Mouse (Mus musculus): ENCODE measurements around the gene Orc2. TPM values are rescaled to one million over a fixed set of nuclear protein-coding genes. Genes with fewer than 3 reads are reported as not detected.
A peak's percentile ranks its signal among the peaks of the same experiment; 100 is the strongest.

Orc2 gene
- total RNA-seq (2014; fragmentation: Nextera tagmentation) = 99.0 and 116 TPM in 2 replicates
- total RNA-seq (2017) = 104 and 146 TPM in 2 replicates
- polyA plus RNA-seq (2012) = 29.2 and 30.0 TPM in 2 replicates

- TF ChIP-seq GATA1 (IDR thresholded peaks at IDR 0.05; ENCODE audit: borderline replicate concordance, low read length) (no peak), TAL1 (conservative IDR thresholded peaks at IDR 0.05; ENCODE audit: low read depth, low read length) (no peak), GATA2 (IDR thresholded peaks at IDR 0.05; ENCODE audit: borderline replicate concordance, low read depth, low read length) (no peak), POLR2AphosphoS5 (IDR thresholded peaks at IDR 0.05; ENCODE audit: insufficient replicate concordance, low read depth, low read length) (no peak), CTCF (IDR thresholded peaks at IDR 0.05; ENCODE audit: low read depth, low read length) (no peak)
- Histone ChIP-seq H3K4me3 (ENCODE audit: low read depth, low read length) (peak within 1 kb of the TSS; percentile 86), H3K27me3 (ENCODE audit: insufficient read depth, low read length) (no peaks in the 10 kb centered on the region), H3K9me3 (replicated peaks) (peaks cover 40% of the 10 kb centered on the region), H3K36me3 (replicated peaks) (peaks cover 29% of the 10 kb centered on the region), H3K4me1 (ENCODE audit: insufficient read depth, low read depth, low read length) (peaks cover 20% of the 10 kb centered on the region)
- DNase-seq (ENCODE audit: low spot score) (peak; percentile 98), ATAC-seq (ENCODE audit: extremely low read depth, insufficient number of reproducible peaks, low FRiP score, poor library complexity, severe bottlenecking) (peak; percentile 90)
These were observed at the start of gene Orc2 for GRCm38 (mm10) chr1:58504577-58505254. Gene Orc2 (minus strand): TSS chr1:58505109.

DNA sequence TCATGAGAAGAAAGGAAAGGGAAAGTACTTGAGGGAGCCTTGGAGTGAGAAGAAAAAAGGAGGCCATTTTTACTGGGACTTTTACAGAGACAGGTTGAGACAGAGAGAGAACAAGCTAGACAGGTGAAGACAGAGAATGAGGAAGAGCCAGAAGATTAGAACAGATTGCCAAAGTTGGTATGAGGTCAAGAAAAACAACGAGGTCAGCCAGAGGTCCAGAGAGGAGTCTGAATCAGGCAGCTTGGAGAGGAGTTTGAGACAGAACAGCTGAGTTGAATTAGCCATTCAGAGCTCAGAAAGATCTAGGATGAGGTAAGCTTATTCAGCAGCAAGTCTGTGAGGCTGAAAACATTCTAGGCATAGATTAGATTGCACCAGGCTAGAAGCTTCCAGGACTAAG lies 36.5 kb upstream of the Orc2 start:
- no peaks in the 10 kb centered on the region for H3K9me3 ChIP-seq (replicated peaks)
- TF ChIP-seq TAL1 (conservative IDR thresholded peaks at IDR 0.05; ENCODE audit: low read depth, low read length) (no peak), GATA1 (IDR thresholded peaks at IDR 0.05; ENCODE audit: borderline replicate concordance, low read length) (no peak), POLR2AphosphoS5 (IDR thresholded peaks at IDR 0.05; ENCODE audit: insufficient replicate concordance, low read depth, low read length) (no peak), CTCF (IDR thresholded peaks at IDR 0.05; ENCODE audit: low read depth, low read length) (no peak), GATA2 (IDR thresholded peaks at IDR 0.05; ENCODE audit: borderline replicate concordance, low read depth, low read length) (no peak)
- no peak for ATAC-seq (ENCODE audit: extremely low read depth, insufficient number of reproducible peaks, low FRiP score, poor library complexity, severe bottlenecking)
- no peaks in the 10 kb centered on the region for H3K4me1 ChIP-seq (ENCODE audit: insufficient read depth, low read depth, low read length)
- no peak for DNase-seq (ENCODE audit: low spot score)
- no peak overlapping the region for H3K4me3 ChIP-seq (ENCODE audit: low read depth, low read length)
- H3K36me3 ChIP-seq (replicated peaks) = peaks cover 83% of the 10 kb centered on the region
- no peaks in the 10 kb centered on the region for H3K27me3 ChIP-seq (ENCODE audit: insufficient read depth, low read length)

- ATAC-seq (ENCODE audit: extremely low read depth, insufficient number of reproducible peaks, low FRiP score, poor library complexity, severe bottlenecking) = no peak
- DNase-seq (ENCODE audit: low spot score) = no peak
- Histone ChIP-seq H3K4me1 (ENCODE audit: insufficient read depth, low read depth, low read length) (peaks cover 17% of the 10 kb centered on the region), H3K4me3 (ENCODE audit: low read depth, low read length) (no peak overlapping the region), H3K36me3 (replicated peaks) (peaks cover 19% of the 10 kb centered on the region), H3K9me3 (replicated peaks) (peaks cover 62% of the 10 kb centered on the region), H3K27me3 (ENCODE audit: insufficient read depth, low read length) (no peaks in the 10 kb centered on the region)
- TF ChIP-seq TAL1 (conservative IDR thresholded peaks at IDR 0.05; ENCODE audit: low read depth, low read length) = no peak
- no peak for TF ChIP-seq GATA1 (IDR thresholded peaks at IDR 0.05; ENCODE audit: borderline replicate concordance, low read length)
- no peak for TF ChIP-seq GATA2 (IDR thresholded peaks at IDR 0.05; ENCODE audit: borderline replicate concordance, low read depth, low read length)
- no peak for TF ChIP-seq POLR2AphosphoS5 (IDR thresholded peaks at IDR 0.05; ENCODE audit: insufficient replicate concordance, low read depth, low read length)
- TF ChIP-seq CTCF (IDR thresholded peaks at IDR 0.05; ENCODE audit: low read depth, low read length) = no peak
These were observed 2.3 kb upstream of the Orc2 start for GRCm38 (mm10) chr1:58507249-58507648.

DNA sequence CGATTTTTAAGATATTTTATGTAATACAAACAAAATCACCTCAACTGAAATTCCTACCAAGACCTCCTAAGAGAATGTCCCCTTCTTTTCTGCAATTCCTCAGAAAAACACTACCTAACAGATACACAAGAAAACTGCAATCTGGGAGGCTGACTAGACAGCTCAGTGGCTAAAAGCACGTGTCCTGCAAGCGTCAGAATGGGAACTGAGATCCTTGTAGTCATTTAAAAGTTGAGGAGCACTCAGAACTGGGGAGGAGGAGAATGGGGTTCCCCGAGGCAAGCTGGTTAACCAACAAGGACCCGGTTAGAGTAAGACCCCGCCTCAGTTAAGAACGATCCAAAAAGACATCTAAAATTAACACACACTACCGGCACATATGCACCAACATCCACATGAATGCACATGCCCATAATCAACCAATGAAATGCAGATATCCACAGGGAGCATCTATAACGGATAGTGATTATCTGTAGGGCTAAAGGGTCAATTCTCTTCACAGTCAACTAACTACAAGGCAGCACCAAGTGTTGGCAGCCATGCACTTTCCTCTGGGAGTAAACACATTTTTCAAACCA lies 1.0 kb downstream of the Orc2 start:
- DNase-seq (ENCODE audit: low spot score) (peak; percentile 28), ATAC-seq (ENCODE audit: extremely low read depth, insufficient number of reproducible peaks, low FRiP score, poor library complexity, severe bottlenecking) (no peak)
- TF ChIP-seq POLR2AphosphoS5 (IDR thresholded peaks at IDR 0.05; ENCODE audit: insufficient replicate concordance, low read depth, low read length) (no peak), CTCF (IDR thresholded peaks at IDR 0.05; ENCODE audit: low read depth, low read length) (no peak), GATA2 (IDR thresholded peaks at IDR 0.05; ENCODE audit: borderline replicate concordance, low read depth, low read length) (no peak), GATA1 (IDR thresholded peaks at IDR 0.05; ENCODE audit: borderline replicate concordance, low read length) (no peak), TAL1 (conservative IDR thresholded peaks at IDR 0.05; ENCODE audit: low read depth, low read length) (no peak)
- Histone ChIP-seq H3K9me3 (replicated peaks) (peaks cover 33% of the 10 kb centered on the region), H3K36me3 (replicated peaks) (peaks cover 34% of the 10 kb centered on the region), H3K27me3 (ENCODE audit: insufficient read depth, low read length) (no peaks in the 10 kb centered on the region), H3K4me1 (ENCODE audit: insufficient read depth, low read depth, low read length) (peaks cover 20% of the 10 kb centered on the region), H3K4me3 (ENCODE audit: low read depth, low read length) (peak overlapping the region; percentile 86)

- no peaks in the 10 kb centered on the region for H3K27me3 ChIP-seq (ENCODE audit: insufficient read depth, low read length)
- TF ChIP-seq GATA1 (IDR thresholded peaks at IDR 0.05; ENCODE audit: borderline replicate concordance, low read length) (no peak), POLR2AphosphoS5 (IDR thresholded peaks at IDR 0.05; ENCODE audit: insufficient replicate concordance, low read depth, low read length) (no peak), TAL1 (conservative IDR thresholded peaks at IDR 0.05; ENCODE audit: low read depth, low read length) (no peak), CTCF (IDR thresholded peaks at IDR 0.05; ENCODE audit: low read depth, low read length) (no peak)
- H3K36me3 ChIP-seq (replicated peaks) = peaks cover 39% of the 10 kb centered on the region
- peak overlapping the region; percentile 86; the same call in 1 of the 2 replicates for H3K4me3 ChIP-seq (ENCODE audit: low read depth, low read length)
- H3K4me1 ChIP-seq (ENCODE audit: insufficient read depth, low read depth, low read length) = peaks cover 20% of the 10 kb centered on the region
- DNase-seq (ENCODE audit: low spot score) (no peak), ATAC-seq (ENCODE audit: extremely low read depth, insufficient number of reproducible peaks, low FRiP score, poor library complexity, severe bottlenecking) (no peak)
- H3K9me3 ChIP-seq (replicated peaks) = peaks cover 26% of the 10 kb centered on the region
These were observed 1.8 kb downstream of the Orc2 start for GRCm38 (mm10) chr1:58503134-58503533.

- ATAC-seq (ENCODE audit: extremely low read depth, insufficient number of reproducible peaks, low FRiP score, poor library complexity, severe bottlenecking) (no peak), DNase-seq (ENCODE audit: low spot score) (no peak)
- Histone ChIP-seq H3K4me1 (ENCODE audit: insufficient read depth, low read depth, low read length) (peaks cover 13% of the 10 kb centered on the region), H3K9me3 (replicated peaks) (no peaks in the 10 kb centered on the region), H3K27me3 (ENCODE audit: insufficient read depth, low read length) (no peaks in the 10 kb centered on the region), H3K36me3 (replicated peaks) (peaks cover 71% of the 10 kb centered on the region), H3K4me3 (ENCODE audit: low read depth, low read length) (no peak overlapping the region)
- TF ChIP-seq GATA2 (IDR thresholded peaks at IDR 0.05; ENCODE audit: borderline replicate concordance, low read depth, low read length) (no peak), GATA1 (IDR thresholded peaks at IDR 0.05; ENCODE audit: borderline replicate concordance, low read length) (no peak), POLR2AphosphoS5 (IDR thresholded peaks at IDR 0.05; ENCODE audit: insufficient replicate concordance, low read depth, low read length) (no peak), TAL1 (conservative IDR thresholded peaks at IDR 0.05; ENCODE audit: low read depth, low read length) (no peak), CTCF (IDR thresholded peaks at IDR 0.05; ENCODE audit: low read depth, low read length) (no peak)
These were observed 6.2 kb downstream of the Orc2 start for GRCm38 (mm10) chr1:58498758-58499157.
